In the genomic region with DNA sequence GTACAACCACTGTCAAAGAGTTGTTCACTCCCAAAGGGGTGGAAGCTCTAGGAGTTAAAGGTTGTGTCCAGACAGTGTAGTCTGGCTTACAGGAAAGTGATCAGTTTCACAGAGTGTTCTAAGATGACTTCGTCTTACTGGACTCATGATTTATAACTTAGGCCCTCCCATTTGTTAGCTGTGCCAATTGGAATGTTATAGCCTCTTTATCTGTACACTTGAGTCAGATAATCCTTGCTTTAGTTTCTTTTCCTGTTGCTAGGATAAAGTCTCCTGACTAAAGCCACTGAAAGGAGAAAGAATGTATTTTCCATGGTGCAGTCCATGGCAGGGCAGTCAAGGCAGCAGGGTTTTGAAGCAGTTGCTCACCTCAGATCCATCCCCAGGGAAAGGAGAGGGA, we compare ENCODE assay signal across 15 mouse cellular contexts. TPM values are rescaled to one million over a fixed set of nuclear protein-coding genes. Genes with fewer than 3 reads are reported as not detected.
DNase-seq lines count a peak whose midpoint lies in the region; ATAC-seq and TF ChIP-seq lines count a peak whose summit lies in the region.
"Had no signal": no experiment of that assay in that cellular context is flagged by ENCODE, and none has a peak within 500 bp of the region (broad histone marks: within the 10 kb centered on the region; RNA-seq: fewer than 3 reads in every experiment).

No protein-coding gene starts in this region.

- H3K9ac ChIP-seq in embryonic facial prominence, embryonic 14.5 days (ENCODE audit: low read depth, low read length) = no peak overlapping the region
- no peak overlapping the region for H3K9ac ChIP-seq in limb, embryonic 14.5 days (ENCODE audit: low read depth, low read length, severe bottlenecking)
- H3K9ac ChIP-seq in kidney, embryonic 16.5 days (replicated peaks; ENCODE audit: low read length) = no peak overlapping the region
- H3K9ac ChIP-seq: liver, embryonic 12.5 days had no signal

- H3K27ac ChIP-seq in embryonic facial prominence, embryonic 14.5 days (replicated peaks; ENCODE audit: low read depth, low read length) = no peak overlapping the region
- no peak overlapping the region for H3K27ac ChIP-seq in embryonic facial prominence, embryonic 10.5 days (replicated peaks)
- no peak overlapping the region for H3K27ac ChIP-seq in limb, embryonic 14.5 days (replicated peaks; ENCODE audit: low read depth, low read length)
- no peak overlapping the region for H3K27ac ChIP-seq in limb, embryonic 10.5 days
- H3K27ac ChIP-seq in kidney, embryonic 16.5 days (ENCODE audit: low read length) = no peak overlapping the region
- H3K27ac ChIP-seq: liver, embryonic 12.5 days; macrophage had no signal

- no peaks in the 10 kb centered on the region for H3K27me3 ChIP-seq in embryonic facial prominence, embryonic 14.5 days (replicated peaks; ENCODE audit: control insufficient read depth, insufficient read depth, low read length)
- no peaks in the 10 kb centered on the region for H3K27me3 ChIP-seq in embryonic facial prominence, embryonic 10.5 days (replicated peaks; ENCODE audit: low read depth, poor library complexity, severe bottlenecking)
- no peaks in the 10 kb centered on the region for H3K27me3 ChIP-seq in limb, embryonic 14.5 days (ENCODE audit: control insufficient read depth, insufficient read depth, low read length)
- H3K27me3 ChIP-seq in limb, embryonic 10.5 days (ENCODE audit: low read depth, poor library complexity, severe bottlenecking) = no peaks in the 10 kb centered on the region
- no peaks in the 10 kb centered on the region for H3K27me3 ChIP-seq in kidney, embryonic 16.5 days (ENCODE audit: insufficient read depth, low read length)
- H3K27me3 ChIP-seq: liver, embryonic 12.5 days had no signal

- no peak overlapping the region for H3K4me3 ChIP-seq in embryonic facial prominence, embryonic 14.5 days (ENCODE audit: low read depth, low read length)
- H3K4me3 ChIP-seq in embryonic facial prominence, embryonic 10.5 days = no peak overlapping the region
- H3K4me3 ChIP-seq in limb, embryonic 14.5 days (replicated peaks; ENCODE audit: low read length) = no peak overlapping the region
- no peak overlapping the region for H3K4me3 ChIP-seq in limb, embryonic 10.5 days
- H3K4me3 ChIP-seq in kidney, embryonic 16.5 days (ENCODE audit: low read length) = no peak overlapping the region
- H3K4me3 ChIP-seq: liver, embryonic 12.5 days had no signal

- peak; percentile 13 for DNase-seq in embryonic facial prominence, embryonic 14.5 days (ENCODE audit: low spot score)
- DNase-seq in embryonic facial prominence, embryonic 10.5 days (ENCODE audit: low spot score) = no peak
- peak; percentile 45 for DNase-seq in limb, embryonic 14.5 days (ENCODE audit: low spot score)
- no peak for DNase-seq in limb, embryonic 10.5 days (ENCODE audit: low spot score)
- DNase-seq in Muller cell, postnatal 12 days (ENCODE audit: inconsistent ontology term) = peak; percentile 18
- DNase-seq in large intestine, adult 2 months (ENCODE audit: low read depth, low spot score) = peak; percentile 65
- DNase-seq in layer of hippocampus, adult 18-20 months (ENCODE audit: low spot score in 2 of 2) = no peak
- DNase-seq: cerebellum, adult 18-20 months; gastrocnemius, postnatal 36 days; kidney, postnatal 36 days; right cerebral cortex, postnatal 25 days had no signal

- WGBS in embryonic facial prominence, embryonic 14.5 days = 39% methylated on average over 1 of the region's 1 CpGs
- 78% methylated on average over 1 of the region's 1 CpGs for WGBS in embryonic facial prominence, embryonic 10.5 days
- 53% methylated on average over 1 of the region's 1 CpGs for WGBS in limb, embryonic 14.5 days
- 67% methylated on average over 1 of the region's 1 CpGs for WGBS in limb, embryonic 10.5 days
- WGBS in large intestine, adult 2 months = 2% methylated on average over 1 of the region's 1 CpGs
- 10% methylated on average over 1 of the region's 1 CpGs for WGBS in kidney, embryonic 16.5 days

- no peak for TF ChIP-seq POLR2A in limb, embryonic 14.5 days (IDR thresholded peaks at IDR 0.05; ENCODE audit: borderline replicate concordance, extremely low read depth, insufficient read depth, insufficient read length)

- ATAC-seq in embryonic facial prominence, embryonic 14.5 days (ENCODE audit: low read depth) = peak; percentile 53; the same call in 1 of the 2 replicates
- ATAC-seq in limb, embryonic 14.5 days (ENCODE audit: low FRiP score, low read depth) = no peak; the same call in 1 of the 2 replicates
- ATAC-seq in kidney, embryonic 16.5 days (ENCODE audit: low FRiP score, low TSS enrichment) = no peak
- ATAC-seq: liver, embryonic 12.5 days had no signal

- no peaks in the 10 kb centered on the region for H3K4me1 ChIP-seq in embryonic facial prominence, embryonic 14.5 days (ENCODE audit: control insufficient read depth, insufficient read depth, low read length)
- H3K4me1 ChIP-seq in embryonic facial prominence, embryonic 10.5 days = peaks cover 5% of the 10 kb centered on the region; the same call in 1 of the 2 replicates
- H3K4me1 ChIP-seq in limb, embryonic 14.5 days (ENCODE audit: control insufficient read depth, insufficient read depth, low read length) = peaks cover 7% of the 10 kb centered on the region; the same call in 1 of the 2 replicates
- peaks cover 10% of the 10 kb centered on the region for H3K4me1 ChIP-seq in limb, embryonic 10.5 days
- H3K4me1 ChIP-seq in kidney, embryonic 16.5 days (ENCODE audit: insufficient read depth, low read length) = peaks cover 13% of the 10 kb centered on the region

- H3K9me3 ChIP-seq in embryonic facial prominence, embryonic 14.5 days (ENCODE audit: control insufficient read depth, low read length) = no peaks in the 10 kb centered on the region
- no peaks in the 10 kb centered on the region; the same call in 1 of the 2 replicates for H3K9me3 ChIP-seq in embryonic facial prominence, embryonic 10.5 days
- no peaks in the 10 kb centered on the region for H3K9me3 ChIP-seq in limb, embryonic 14.5 days (ENCODE audit: control insufficient read depth, low read length)
- no peaks in the 10 kb centered on the region for H3K9me3 ChIP-seq in limb, embryonic 10.5 days (replicated peaks)
- H3K9me3 ChIP-seq in kidney, embryonic 16.5 days (ENCODE audit: low read length) = no peaks in the 10 kb centered on the region
- H3K9me3 ChIP-seq: liver, embryonic 12.5 days had no signal

- H3K4me2 ChIP-seq in embryonic facial prominence, embryonic 14.5 days (ENCODE audit: low read depth, low read length) = no peak overlapping the region
- H3K4me2 ChIP-seq in limb, embryonic 14.5 days (replicated peaks; ENCODE audit: low read depth, low read length, severe bottlenecking) = no peak overlapping the region
- no peak overlapping the region for H3K4me2 ChIP-seq in kidney, embryonic 16.5 days (replicated peaks; ENCODE audit: low read depth, low read length)
- H3K4me2 ChIP-seq: liver, embryonic 12.5 days had no signal

- no peaks in the 10 kb centered on the region for H3K36me3 ChIP-seq in embryonic facial prominence, embryonic 14.5 days (ENCODE audit: control insufficient read depth, insufficient read depth, low read length)
- H3K36me3 ChIP-seq in embryonic facial prominence, embryonic 10.5 days (replicated peaks) = peaks cover 26% of the 10 kb centered on the region
- no peaks in the 10 kb centered on the region for H3K36me3 ChIP-seq in limb, embryonic 14.5 days (ENCODE audit: control insufficient read depth, insufficient read depth, low read length)
- H3K36me3 ChIP-seq in limb, embryonic 10.5 days = peaks cover 18% of the 10 kb centered on the region
- H3K36me3 ChIP-seq in kidney, embryonic 16.5 days (ENCODE audit: insufficient read depth, low read length) = no peaks in the 10 kb centered on the region

RNA-seq across cellular contexts. Expression of gene Selenoi, which starts 10.0 kb away (rescaled TPM):
- 19.9 and 20.7 TPM in 2 replicates for polyA plus RNA-seq in embryonic facial prominence, embryonic 14.5 days (2014; fragmentation: Nextera tagmentation; extraction: Ambion mirVana)
- 21.0 and 21.7 TPM in 2 replicates for polyA plus RNA-seq in embryonic facial prominence, embryonic 10.5 days (2016; fragmentation: Nextera tagmentation; extraction: Ambion mirVana)
- polyA plus RNA-seq in limb, embryonic 14.5 days (2012; rRNA removed) = 34.3 and 48.3 TPM in 2 replicates
- 20.0 and 21.7 TPM in 2 replicates for polyA plus RNA-seq in limb, embryonic 14.5 days (2014; fragmentation: Nextera tagmentation; extraction: Ambion mirVana)
- 19.4 TPM in 2 replicates for polyA plus RNA-seq in limb, embryonic 10.5 days (2016; fragmentation: Nextera tagmentation; extraction: Ambion mirVana)
- 44.8 and 103 TPM in 2 replicates for polyA plus RNA-seq in large intestine, adult 2 months (2012; rRNA removed)
- 10 to 100 TPM; 33.5 to 41.2 TPM for total RNA-seq in layer of hippocampus, adult 18-20 months (2021)
- polyA plus RNA-seq in kidney, embryonic 16.5 days (2015; fragmentation: Nextera tagmentation; extraction: Ambion mirVana) = 14.5 and 18.2 TPM in 2 replicates

RNA-seq across cellular contexts. Expression of gene Adgrf3, which starts 36.9 kb away (rescaled TPM):
- 0.10 TPM in 1 of 2 replicates, not detected in the other for polyA plus RNA-seq in embryonic facial prominence, embryonic 14.5 days (2014; fragmentation: Nextera tagmentation; extraction: Ambion mirVana)
- polyA plus RNA-seq in embryonic facial prominence, embryonic 10.5 days (2016; fragmentation: Nextera tagmentation; extraction: Ambion mirVana) = not detected in 2 replicates
- 0.14 and 0.24 TPM in 2 replicates for polyA plus RNA-seq in limb, embryonic 14.5 days (2012; rRNA removed)
- 0.22 TPM in 1 of 2 replicates, not detected in the other for polyA plus RNA-seq in limb, embryonic 14.5 days (2014; fragmentation: Nextera tagmentation; extraction: Ambion mirVana)
- not detected in 2 replicates for polyA plus RNA-seq in limb, embryonic 10.5 days (2016; fragmentation: Nextera tagmentation; extraction: Ambion mirVana)
- polyA plus RNA-seq in large intestine, adult 2 months (2012; rRNA removed) = 0.16 TPM in 1 of 2 replicates, not detected in the other
- not detected for total RNA-seq in layer of hippocampus, adult 18-20 months (2021)
- polyA plus RNA-seq in kidney, embryonic 16.5 days (2015; fragmentation: Nextera tagmentation; extraction: Ambion mirVana) = 0.15 and 0.40 TPM in 2 replicates
- total RNA-seq: gastrocnemius, postnatal 36 days had no signal
- polyA plus RNA-seq: frontal cortex, adult 2 months; liver, embryonic 12.5 days; macrophage had no signal

RNA-seq across cellular contexts. Expression of gene Drc1, which starts 38.8 kb away (rescaled TPM):
- polyA plus RNA-seq in embryonic facial prominence, embryonic 14.5 days (2014; fragmentation: Nextera tagmentation; extraction: Ambion mirVana) = 1.1 and 3.4 TPM in 2 replicates
- 0.22 and 0.25 TPM in 2 replicates for polyA plus RNA-seq in embryonic facial prominence, embryonic 10.5 days (2016; fragmentation: Nextera tagmentation; extraction: Ambion mirVana)
- polyA plus RNA-seq in limb, embryonic 14.5 days (2012; rRNA removed) = 0.15 and 0.50 TPM in 2 replicates
- 0.14 and 0.41 TPM in 2 replicates for polyA plus RNA-seq in limb, embryonic 14.5 days (2014; fragmentation: Nextera tagmentation; extraction: Ambion mirVana)
- 0.28 TPM in 1 of 2 replicates, not detected in the other for polyA plus RNA-seq in limb, embryonic 10.5 days (2016; fragmentation: Nextera tagmentation; extraction: Ambion mirVana)
- polyA plus RNA-seq in large intestine, adult 2 months (2012; rRNA removed) = 0.36 and 0.48 TPM in 2 replicates
- total RNA-seq in layer of hippocampus, adult 18-20 months (2021) = 1 to 10 TPM; 8.6 to 8.8 TPM
- 0.16 and 0.49 TPM in 2 replicates for polyA plus RNA-seq in kidney, embryonic 16.5 days (2015; fragmentation: Nextera tagmentation; extraction: Ambion mirVana)
- polyA plus RNA-seq: macrophage had no signal

Comparison
In these comparisons a context has a peak if more than half of its experiments do, and no peak if none do; other contexts are left out.
1. DNase-seq: peak in embryonic facial prominence, embryonic 14.5 days (single experiment), limb, embryonic 14.5 days (single experiment), Muller cell, postnatal 12 days (single experiment) and large intestine, adult 2 months (single experiment); none in embryonic facial prominence, embryonic 10.5 days (single experiment), limb, embryonic 10.5 days (single experiment) and layer of hippocampus, adult 18-20 months (0 of 2).